Mouse (Mus musculus) liver, adult 2 months (tissue): ENCODE measurements around the gene Mob1b.

ENCODE experiments used
- CTCF ChIP-seq: fragments of 200-500 bp; IDR thresholded peaks from 2 replicates; pipeline ENCODE4 v1.5.1; 2011; ENCODE audit warnings: low read depth, low read length, control low read depth
- POLR2A ChIP-seq: fragments of 200-500 bp; IDR thresholded peaks from 2 replicates; pipeline ENCODE4 v1.6.1; 2011; ENCODE audit warnings: low read length, control low read depth; ENCODE audit not compliant: insufficient read depth; ENCODE audit errors: extremely low read depth

- TF ChIP-seq CTCF (no peak), POLR2A (no peak)
Measured at GRCm38 (mm10) chr5:88768201-88768600, 47.5 kb downstream of the Mob1b start.
